Mouse (Mus musculus): ENCODE results near the gene Bco1. TPM values are rescaled to one million over a fixed set of nuclear protein-coding genes. Genes with fewer than 3 reads are reported as not detected.

The Bco1 gene
- not detected in 4 replicates for total RNA-seq (2023; ENCODE audit: inconsistent age)

GRCm38 (mm10) chr8:117095647-117096046, at the start of gene Bco1:
Gene Bco1, plus strand, starts transcription at chr8:117095854.

DNA sequence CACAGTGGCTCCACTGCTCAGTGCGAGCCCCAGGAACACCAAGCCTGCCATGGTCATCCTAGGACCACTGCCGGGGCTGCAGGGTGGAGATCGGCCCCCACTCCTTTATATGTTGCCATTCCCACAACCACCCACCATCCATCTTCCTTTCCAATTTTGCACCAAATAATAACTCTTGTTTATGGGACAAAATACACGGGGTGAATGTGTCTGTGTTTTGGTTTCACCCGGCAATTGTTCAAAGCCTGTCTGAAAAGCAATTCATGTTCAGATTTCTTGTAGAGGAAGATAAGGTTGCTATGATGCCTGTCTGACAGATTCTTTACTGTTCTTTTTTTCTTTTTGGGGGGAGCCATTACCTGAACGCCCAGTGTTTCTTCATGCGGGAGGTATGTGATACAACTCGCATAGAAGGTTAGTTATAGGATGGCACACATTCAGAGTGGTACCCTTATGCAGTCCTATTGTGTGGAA, 13.2 kb upstream of the Bco1 start, which contains the start of gene Pkd1l2:
Pkd1l2 (minus strand) TSS at position 51 of the 474 bp plus-strand sequence.

GRCm38 (mm10) chr8:117158135-117158761, 62.6 kb downstream of the Bco1 start, which contains the start of gene Gan:
Gene Gan, plus strand, starts transcription at chr8:117158135.

Other genes starting within 250 kb of the Bco1 start
- gene Cmc2, start 174.4 kb upstream of the Bco1 start, total RNA-seq (2023; ENCODE audit: inconsistent age), result 4.5 to 9.4 TPM (median 5.7 TPM) in 4 replicates
- 5.3 to 12.5 TPM (median 7.4 TPM) in 4 replicates for gene Cenpn, start 174.1 kb upstream of the Bco1 start, total RNA-seq (2023; ENCODE audit: inconsistent age)
- gene Atmin, start 152.5 kb upstream of the Bco1 start, total RNA-seq (2023; ENCODE audit: inconsistent age), result 17.4 to 21.0 TPM (median 19.0 TPM) in 4 replicates
- gene 1700030J22Rik, start 116.9 kb upstream of the Bco1 start, total RNA-seq (2023; ENCODE audit: inconsistent age), result 0.19 to 0.80 TPM (median 0.35 TPM) in 4 replicates
- gene Gcsh, start 102.3 kb upstream of the Bco1 start, total RNA-seq (2023; ENCODE audit: inconsistent age), result 7.7 to 11.8 TPM (median 9.9 TPM) in 4 replicates
- not detected in 4 replicates for gene Pkd1l2, start 13.4 kb upstream of the Bco1 start, total RNA-seq (2023; ENCODE audit: inconsistent age)
- 9.4 to 11.8 TPM (median 10.9 TPM) in 4 replicates for gene Gan, start 62.3 kb downstream of the Bco1 start, total RNA-seq (2023; ENCODE audit: inconsistent age)
- gene Cmip, start 161.2 kb downstream of the Bco1 start, total RNA-seq (2023; ENCODE audit: inconsistent age), result 120 to 130 TPM (median 126 TPM) in 4 replicates

Data from B cell, adult (primary cell).